Mouse (Mus musculus): ENCODE measurements around the gene Tshz2. TPM values are rescaled to one million over a fixed set of nuclear protein-coding genes. Genes with fewer than 3 reads are reported as not detected.

Tshz2 gene
- total RNA-seq, 2 experiments from 2014 or later = 22.4 to 24.8 TPM

GRCm38 (mm10) chr2:169699862-169700511 lies 67.2 kb downstream of the Tshz2 start:
- peak; percentile 38 for DNase-seq

GRCm38 (mm10) chr2:169702725-169703486 lies 70.1 kb downstream of the Tshz2 start:
- no peak for DNase-seq

- no peak for DNase-seq
Observed at GRCm38 (mm10) chr2:169721793-169722326, 89.0 kb downstream of the Tshz2 start.

GRCm38 (mm10) chr2:169722341-169722740 lies 89.5 kb downstream of the Tshz2 start:
- no peak for DNase-seq

GRCm38 (mm10) chr2:169723645-169724462 lies 91.0 kb downstream of the Tshz2 start:
- no peak for DNase-seq

- DNase-seq = no peak
Observed at GRCm38 (mm10) chr2:169728651-169729280, 96.0 kb downstream of the Tshz2 start.

GRCm38 (mm10) chr2:169730551-169730996 lies 97.8 kb downstream of the Tshz2 start:
- DNase-seq = no peak

GRCm38 (mm10) chr2:169734053-169734452 lies 101.2 kb downstream of the Tshz2 start:
- DNase-seq = no peak

GRCm38 (mm10) chr2:169735475-169736406 lies 102.9 kb downstream of the Tshz2 start:
- no peak for DNase-seq

- no peak for DNase-seq
Observed at GRCm38 (mm10) chr2:169740996-169741395, 108.2 kb downstream of the Tshz2 start.

- no peak for DNase-seq
Observed at GRCm38 (mm10) chr2:169742791-169743190, 110.0 kb downstream of the Tshz2 start.

- DNase-seq = no peak
Observed at GRCm38 (mm10) chr2:169743294-169743693, 110.5 kb downstream of the Tshz2 start.

GRCm38 (mm10) chr2:169743910-169744309 lies 111.1 kb downstream of the Tshz2 start:
- no peak for DNase-seq

GRCm38 (mm10) chr2:169747114-169747642 lies 114.4 kb downstream of the Tshz2 start:
- DNase-seq = no peak

GRCm38 (mm10) chr2:169749331-169749945 lies 116.6 kb downstream of the Tshz2 start:
- DNase-seq = no peak

- peak; percentile 10 for DNase-seq
Observed at GRCm38 (mm10) chr2:169750574-169751491, 118.0 kb downstream of the Tshz2 start.

- no peak for DNase-seq
Observed at GRCm38 (mm10) chr2:169752126-169752525, 119.3 kb downstream of the Tshz2 start.

GRCm38 (mm10) chr2:169753432-169753831 lies 120.6 kb downstream of the Tshz2 start:
- DNase-seq = no peak

GRCm38 (mm10) chr2:169755091-169755490 lies 122.3 kb downstream of the Tshz2 start:
- no peak for DNase-seq

All from gastrocnemius, postnatal 10 days (tissue).